Mouse (Mus musculus) liver, postnatal 0 days (tissue): ENCODE results near the gene Ccdc38. TPM values are rescaled to one million over a fixed set of nuclear protein-coding genes. Genes with fewer than 3 reads are reported as not detected.

ENCODE experiments used
- ATAC-seq: fragments of 200-750 bp; cut with Nextera tagmentation; 2 replicates; pipeline ENCODE4 v1.8.0; 2017; ENCODE audit warnings: mild to moderate bottlenecking, moderate library complexity
- DNase-seq: peaks from one replicate; pipeline ENCODE4 v3.0.0-alpha.2; 2016
- H3K27ac ChIP-seq: fragments of 300-500 bp; sonication (generic); 2 replicates; pipeline ENCODE4 v1.5.1; 2014; ENCODE audit warnings: antibody characterized with exemption, moderate library complexity, mild to moderate bottlenecking, low read depth
- H3K27me3 ChIP-seq: fragments of 300-500 bp; sonication (generic); 2 replicates; pipeline ENCODE4 v1.6.1; 2014; ENCODE audit warnings: low read length, control low read depth, mixed read lengths; ENCODE audit not compliant: insufficient read depth
- H3K36me3 ChIP-seq: fragments of 300-500 bp; sonication (generic); replicated peaks from 2 replicates; pipeline ENCODE4 v1.6.1; 2014; ENCODE audit warnings: mild to moderate bottlenecking, control low read depth, low read length, moderate library complexity, mixed read lengths; ENCODE audit not compliant: insufficient read depth
- H3K4me1 ChIP-seq: fragments of 300-500 bp; sonication (generic); 2 replicates; pipeline ENCODE4 v1.6.1; 2014; ENCODE audit warnings: antibody characterized with exemption, mild to moderate bottlenecking, control low read depth; ENCODE audit not compliant: insufficient read depth
- H3K4me2 ChIP-seq: fragments of 300-500 bp; sonication (generic); 2 replicates; pipeline ENCODE4 v1.6.1; 2014; ENCODE audit warnings: low read depth, mild to moderate bottlenecking, low read length, moderate library complexity, mixed read lengths
- H3K4me3 ChIP-seq: fragments of 300-500 bp; sonication (generic); 2 replicates; pipeline ENCODE4 v1.5.1; 2014; ENCODE audit warnings: low read depth, low read length
- H3K9ac ChIP-seq: fragments of 300-500 bp; sonication (generic); replicated peaks from 2 replicates; pipeline ENCODE4 v1.6.1; 2014; ENCODE audit warnings: mild to moderate bottlenecking, moderate library complexity
- H3K9me3 ChIP-seq: fragments of 300-500 bp; sonication (generic); 2 replicates; pipeline ENCODE4 v1.6.1; 2016; ENCODE audit warnings: mild to moderate bottlenecking, control low read depth, low read length, mixed read lengths
- CTCF ChIP-seq: sonication (generic); IDR thresholded peaks from 2 replicates; pipeline ENCODE4 v1.5.1; 2016; ENCODE audit warnings: antibody characterized with exemption, low read depth
- EP300 ChIP-seq: IDR thresholded peaks from 2 replicates; pipeline ENCODE4 v1.6.1; 2016; ENCODE audit warnings: antibody characterized with exemption, low read depth, mild to moderate bottlenecking
- WGBS: fragments of 180-500 bp; shearing (Covaris S2); extraction: QIAGEN DNeasy Blood & Tissue Kit; methylation state at CpG from one replicate; pipeline ENCODE4 v1.1.7; 2014; ENCODE audit not compliant: insufficient replicate concordance; 5-methylcytosine and 5-hydroxymethylcytosine counted together
- polyA plus RNA-seq: library from polyadenylated mRNA; unstranded; fragments of >200 nt; fragmentation: Nextera tagmentation; extraction: Ambion mirVana; gene quantifications from 2 replicates; pipeline ENCODE4 v1.2.1, GENCODE M21; 2015

The Ccdc38 gene
- polyA plus RNA-seq, 1 experiment from 2014 or later, result 0.36 TPM

DNA sequence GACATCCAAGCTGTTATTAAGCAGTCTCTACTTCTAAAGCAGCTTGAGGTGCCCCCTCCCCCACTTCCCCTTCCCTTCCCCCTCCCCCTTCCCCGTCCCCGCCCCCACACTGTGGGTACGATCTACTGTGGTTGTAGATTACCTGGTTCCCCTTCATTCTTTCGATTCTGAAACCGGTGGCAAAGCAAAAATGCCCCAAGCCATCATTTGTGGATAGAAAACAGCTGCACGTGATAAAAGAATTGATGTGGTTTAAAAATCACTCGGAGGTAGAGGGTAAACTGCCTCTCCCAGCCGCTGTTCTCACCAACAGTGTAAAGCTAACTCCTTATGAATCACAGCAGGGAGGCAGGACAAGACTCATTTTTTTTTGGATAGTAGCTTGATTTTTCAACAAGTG lies 74.4 kb downstream of the Ccdc38 start:
- no peak overlapping the region for H3K9ac ChIP-seq
- H3K9me3 ChIP-seq, result no peaks in the 10 kb centered on the region
- no peak overlapping the region for H3K4me3 ChIP-seq
- 39% methylated on average over 8 of the region's 8 CpGs for WGBS
- DNase-seq, result no peak
- H3K4me1 ChIP-seq, result no peaks in the 10 kb centered on the region
- no peak for ATAC-seq
- TF ChIP-seq EP300 (no peak), CTCF (no peak)
- H3K4me2 ChIP-seq, result no peak overlapping the region
- no peaks in the 10 kb centered on the region for H3K36me3 ChIP-seq
- no peak overlapping the region for H3K27ac ChIP-seq
- H3K27me3 ChIP-seq, result no peaks in the 10 kb centered on the region

DNA sequence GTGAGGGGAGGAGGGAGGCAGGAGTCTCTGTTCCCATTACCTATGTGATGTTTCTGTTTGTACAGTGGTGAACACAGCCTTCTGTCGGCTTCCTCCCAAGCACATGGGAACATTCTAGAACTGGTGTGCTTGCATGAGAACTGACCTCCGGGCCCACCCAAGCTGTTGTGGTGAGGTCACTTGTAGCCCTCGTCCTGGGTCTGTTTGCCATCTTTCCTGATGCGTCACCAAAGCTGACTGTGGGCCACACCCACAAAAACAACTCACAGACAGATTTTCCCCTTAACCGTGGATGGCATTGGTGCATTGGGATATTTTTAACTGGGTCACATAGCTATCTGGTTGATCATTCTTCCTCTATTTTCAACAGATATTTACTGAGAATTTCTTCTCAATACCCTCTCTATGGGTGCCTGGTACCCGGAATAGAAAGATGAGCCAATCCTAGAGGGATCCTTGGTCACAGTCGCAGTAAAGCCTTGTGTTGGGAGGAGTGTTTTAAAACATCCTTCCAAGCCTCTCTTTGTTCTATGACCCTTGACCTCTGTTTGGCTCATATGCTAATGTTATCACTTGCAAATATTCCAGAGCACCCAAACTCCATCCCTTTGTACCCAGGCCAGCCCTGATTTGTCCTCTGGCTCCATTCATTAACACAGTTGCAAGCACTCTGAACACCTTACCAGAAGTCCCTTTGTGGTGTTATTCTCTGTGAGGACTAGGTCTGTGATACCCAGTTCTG lies 80.2 kb downstream of the Ccdc38 start:
- ATAC-seq (no peak), DNase-seq (no peak)
- Histone ChIP-seq H3K36me3 (no peaks in the 10 kb centered on the region), H3K4me2 (no peak overlapping the region), H3K4me3 (no peak overlapping the region), H3K9ac (no peak overlapping the region), H3K27me3 (no peaks in the 10 kb centered on the region), H3K9me3 (no peaks in the 10 kb centered on the region), H3K4me1 (no peaks in the 10 kb centered on the region), H3K27ac (no peak overlapping the region)
- WGBS, result 54% methylated on average over 7 of the region's 7 CpGs
- TF ChIP-seq EP300 (no peak), CTCF (no peak)

DNA sequence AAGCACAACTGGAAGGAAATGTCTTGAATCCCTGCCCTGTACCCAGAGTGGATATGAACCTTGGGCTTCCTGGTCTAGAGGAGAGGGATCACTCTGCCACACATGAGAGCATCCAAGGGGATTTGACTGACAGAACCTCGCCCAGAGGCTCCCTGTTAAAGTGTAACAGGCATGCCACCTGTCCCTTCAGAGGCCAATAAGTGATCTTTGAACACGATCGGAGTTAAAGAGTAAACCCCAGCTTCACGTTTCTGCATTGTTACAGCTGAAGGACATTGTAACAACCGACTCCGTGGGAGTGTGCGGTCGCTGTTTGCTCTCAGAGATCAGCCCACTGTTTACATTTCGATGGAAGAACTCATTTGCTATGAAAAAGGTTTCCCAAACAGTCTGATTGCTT lies 83.3 kb downstream of the Ccdc38 start:
- no peak for DNase-seq
- H3K27me3 ChIP-seq, result no peaks in the 10 kb centered on the region
- H3K4me3 ChIP-seq, result 0 out of 2 replicates have a peak overlapping the region, but pooled peaks have one; percentile 4
- WGBS, result 52% methylated on average over 9 of the region's 9 CpGs
- ATAC-seq, result peak; percentile 69
- TF ChIP-seq CTCF (no peak), EP300 (no peak)
- H3K9ac ChIP-seq, result no peak overlapping the region
- no peaks in the 10 kb centered on the region for H3K4me1 ChIP-seq
- H3K36me3 ChIP-seq, result no peaks in the 10 kb centered on the region
- H3K27ac ChIP-seq, result no peak overlapping the region
- no peaks in the 10 kb centered on the region for H3K9me3 ChIP-seq
- peak overlapping the region; percentile 44 for H3K4me2 ChIP-seq

DNA sequence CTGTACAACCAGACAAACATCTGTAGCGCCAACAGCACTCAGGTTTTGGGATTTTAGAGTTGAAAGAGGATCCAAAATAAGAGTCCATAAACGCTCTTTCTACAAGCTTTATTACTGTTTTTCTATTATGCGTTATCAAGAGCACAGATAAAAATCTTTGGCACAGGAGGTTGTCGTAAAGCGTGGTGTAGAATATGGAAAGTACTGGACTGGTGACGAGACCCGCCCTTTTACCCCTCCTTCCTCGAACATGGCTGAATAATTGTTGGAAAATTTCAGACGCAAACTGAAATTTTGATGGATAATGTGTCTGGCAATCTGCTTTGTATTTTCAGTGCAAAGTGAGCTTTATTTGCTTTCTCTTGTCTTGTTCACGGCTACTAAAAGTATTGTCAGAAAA lies 83.7 kb downstream of the Ccdc38 start:
- Histone ChIP-seq H3K4me2 (peak overlapping the region; percentile 44), H3K9ac (no peak overlapping the region), H3K27me3 (no peaks in the 10 kb centered on the region), H3K4me3 (0 out of 2 replicates have a peak overlapping the region, but pooled peaks have one; percentile 4), H3K9me3 (no peaks in the 10 kb centered on the region), H3K36me3 (no peaks in the 10 kb centered on the region), H3K27ac (no peak overlapping the region), H3K4me1 (no peaks in the 10 kb centered on the region)
- no peak for TF ChIP-seq CTCF
- no peak for TF ChIP-seq EP300
- no peak for ATAC-seq
- WGBS, result 59% methylated on average over 10 of the region's 10 CpGs
- no peak for DNase-seq

DNA sequence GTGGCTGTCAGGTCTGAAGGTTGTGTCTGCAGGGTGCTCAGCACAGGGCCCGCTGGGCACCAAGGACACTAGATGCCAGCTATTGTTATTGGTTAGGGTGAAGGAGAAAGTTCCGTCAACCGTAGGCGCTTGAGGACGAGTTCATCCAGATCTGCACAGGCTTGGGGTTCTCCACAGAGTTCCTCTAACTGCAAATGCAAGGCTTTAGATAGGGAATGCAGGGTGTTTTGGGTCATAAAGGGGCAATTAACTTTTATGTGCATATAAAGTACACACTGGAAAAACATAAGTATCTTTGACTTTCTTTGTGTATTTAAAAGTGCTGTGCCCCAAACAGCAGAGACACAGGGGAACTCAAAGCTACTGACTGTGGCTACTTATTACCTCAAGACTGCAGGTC lies 89.9 kb downstream of the Ccdc38 start:
- WGBS, result 89% methylated on average over 5 of the region's 5 CpGs

DNA sequence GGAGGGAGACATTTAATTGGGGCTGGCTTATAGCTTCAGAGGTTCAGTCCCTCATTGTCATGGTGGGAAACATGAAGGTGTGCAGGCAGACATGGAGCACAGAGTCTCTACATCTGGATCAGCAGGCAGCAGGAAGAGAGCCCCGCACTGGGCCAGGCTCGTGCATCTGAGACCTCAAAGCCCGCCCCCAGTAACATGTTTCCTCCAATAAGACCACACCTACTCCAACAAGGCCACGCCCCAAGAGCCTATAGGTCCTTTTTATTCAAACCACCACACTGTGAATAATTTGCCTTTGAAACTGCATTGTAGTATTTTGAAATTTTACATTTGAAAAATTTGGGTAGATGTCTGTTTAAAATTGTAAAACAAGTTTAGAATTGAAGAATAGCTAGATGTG lies 91.7 kb downstream of the Ccdc38 start:
- Histone ChIP-seq H3K27me3 (peaks cover 3% of the 10 kb centered on the region; the same call in 1 of the 2 replicates), H3K4me2 (no peak overlapping the region), H3K4me3 (no peak overlapping the region), H3K9ac (no peak overlapping the region), H3K4me1 (no peaks in the 10 kb centered on the region), H3K9me3 (no peaks in the 10 kb centered on the region; the same call in 1 of the 2 replicates), H3K36me3 (no peaks in the 10 kb centered on the region), H3K27ac (no peak overlapping the region)
- no peak for TF ChIP-seq CTCF
- no peak for TF ChIP-seq EP300
- WGBS, result 56% methylated on average over 4 of the region's 4 CpGs
- no peak for DNase-seq
- ATAC-seq, result no peak

More for the DNA sequence above, 89.9 kb downstream of the Ccdc38 start:
- no peak overlapping the region for H3K4me2 ChIP-seq
- H3K4me3 ChIP-seq, result no peak overlapping the region
- no peaks in the 10 kb centered on the region; the same call in 1 of the 2 replicates for H3K9me3 ChIP-seq
- H3K27me3 ChIP-seq, result no peaks in the 10 kb centered on the region
- DNase-seq (no peak), ATAC-seq (no peak)
- no peak overlapping the region for H3K9ac ChIP-seq
- TF ChIP-seq EP300 (no peak), CTCF (no peak)
- H3K36me3 ChIP-seq, result no peaks in the 10 kb centered on the region
- H3K27ac ChIP-seq, result no peak overlapping the region
- H3K4me1 ChIP-seq, result no peaks in the 10 kb centered on the region
